Mouse (Mus musculus): ENCODE results near the gene Tmcc3. TPM values are rescaled to one million over a fixed set of nuclear protein-coding genes. Genes with fewer than 3 reads are reported as not detected.

Tmcc3 gene
- 100 to 1,000 TPM in 22 of 26 experiments, 10 to 100 TPM in 4; 66.3 to 636 (median 228) TPM for total RNA-seq (2018; cell fraction: chromatin; rRNA removed)
- 100 to 1,000 TPM in 13 of 26 experiments, 10 to 100 TPM in 13; 32.2 to 140 (median 70.8) TPM for total RNA-seq (2018; cell fraction: cytosol; rRNA removed)
- total RNA-seq (2018; cell fraction: nucleus; rRNA removed) = 100 to 1,000 TPM in 21 of 26 experiments, 10 to 100 TPM in 5; 35.3 to 273 (median 157) TPM
- polyA plus RNA-seq (2018) = 21.8 to 42.9 TPM (median 36.7 TPM) in 3 replicates

DNA sequence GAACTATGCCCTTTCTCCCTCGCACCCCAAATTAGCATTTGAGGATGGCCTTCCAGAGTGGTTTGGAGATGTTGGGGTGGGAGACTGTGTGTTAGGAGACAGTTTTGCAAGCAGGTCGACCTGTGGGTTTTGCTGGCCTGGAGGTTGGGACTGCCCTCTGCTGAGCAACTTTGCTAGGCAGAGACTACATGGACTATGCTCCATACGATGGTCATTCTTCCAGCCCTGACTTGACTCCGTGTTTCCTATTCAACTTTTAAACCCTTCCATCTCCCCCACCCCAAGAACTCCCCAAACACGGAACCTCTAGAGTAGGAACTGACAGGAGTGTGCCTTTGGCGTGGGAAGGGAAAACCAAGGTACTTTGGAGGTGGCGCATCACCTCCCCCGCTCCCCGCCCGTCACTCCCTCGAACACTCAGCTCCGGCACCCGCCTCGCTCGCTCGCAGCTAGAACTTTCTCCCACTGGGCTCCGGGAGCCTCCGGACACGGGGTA lies at the start of gene Tmcc3:
TSS of gene Tmcc3 (plus strand) at position 439 of the 496 bp plus-strand sequence.
- H3K79me2 ChIP-seq (ENCODE audit: inconsistent target) = no peaks in the 10 kb centered on the region
- WGBS (ENCODE audit: missing documents) = 8% methylated on average over 19 of the region's 19 CpGs
- H3K36me3 ChIP-seq (ENCODE audit: inconsistent target) = no peaks in the 10 kb centered on the region
- no peak within 1 kb of the TSS for H3K27ac ChIP-seq
- H3K4me3 ChIP-seq (ENCODE audit: inconsistent target) = no peak within 1 kb of the TSS

DNA sequence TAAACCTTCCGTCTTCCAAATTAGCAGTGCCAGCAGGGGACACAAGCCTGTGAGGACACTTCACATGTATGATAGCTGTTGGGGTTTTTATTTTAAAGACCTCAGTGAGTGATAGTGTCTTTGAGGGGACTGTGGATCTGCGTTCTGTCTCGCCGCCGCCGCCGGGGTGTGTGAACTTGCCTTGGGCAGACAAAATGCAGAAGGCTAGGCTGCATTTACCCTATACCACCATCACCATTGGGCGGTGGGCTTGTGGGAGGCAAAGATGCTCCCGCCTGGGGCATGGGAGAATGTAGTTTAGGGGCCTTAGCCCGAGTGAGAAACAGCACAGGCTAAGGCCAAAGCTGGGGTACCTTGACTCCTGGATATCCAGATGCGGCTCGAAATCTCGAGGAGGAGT lies 49.1 kb upstream of the Tmcc3 start:
- H3K27ac ChIP-seq = no peak overlapping the region
- no peak overlapping the region for H3K4me3 ChIP-seq (ENCODE audit: inconsistent target)
- no peaks in the 10 kb centered on the region for H3K36me3 ChIP-seq (ENCODE audit: inconsistent target)
- no peaks in the 10 kb centered on the region for H3K79me2 ChIP-seq (ENCODE audit: inconsistent target)
- 95% methylated on average over 13 of the region's 13 CpGs for WGBS (ENCODE audit: missing documents)

DNA sequence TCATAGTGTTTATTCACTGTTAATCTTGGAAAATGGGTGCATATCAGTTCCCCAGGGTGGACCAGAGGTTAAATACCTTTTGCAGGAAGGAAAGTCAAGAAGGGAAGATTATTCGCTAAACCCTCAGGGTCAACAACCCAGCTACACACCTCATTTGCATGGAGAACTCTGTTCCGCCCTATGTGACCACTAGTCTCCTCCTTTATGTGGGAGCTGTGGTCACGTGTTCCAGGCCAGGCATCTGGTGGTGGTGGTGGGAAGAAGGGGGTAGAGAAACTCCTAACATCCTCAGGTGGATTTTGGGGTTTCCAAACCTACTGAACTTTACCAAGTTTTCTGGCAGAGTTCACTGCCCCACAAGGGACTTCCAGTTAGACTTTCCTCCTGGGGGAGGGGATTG lies 48.5 kb upstream of the Tmcc3 start:
- Histone ChIP-seq H3K36me3 (ENCODE audit: inconsistent target) (no peaks in the 10 kb centered on the region), H3K79me2 (ENCODE audit: inconsistent target) (no peaks in the 10 kb centered on the region), H3K4me3 (ENCODE audit: inconsistent target) (no peak overlapping the region), H3K27ac (no peak overlapping the region)
- 45% methylated on average over 3 of the region's 3 CpGs for WGBS (ENCODE audit: missing documents)

DNA sequence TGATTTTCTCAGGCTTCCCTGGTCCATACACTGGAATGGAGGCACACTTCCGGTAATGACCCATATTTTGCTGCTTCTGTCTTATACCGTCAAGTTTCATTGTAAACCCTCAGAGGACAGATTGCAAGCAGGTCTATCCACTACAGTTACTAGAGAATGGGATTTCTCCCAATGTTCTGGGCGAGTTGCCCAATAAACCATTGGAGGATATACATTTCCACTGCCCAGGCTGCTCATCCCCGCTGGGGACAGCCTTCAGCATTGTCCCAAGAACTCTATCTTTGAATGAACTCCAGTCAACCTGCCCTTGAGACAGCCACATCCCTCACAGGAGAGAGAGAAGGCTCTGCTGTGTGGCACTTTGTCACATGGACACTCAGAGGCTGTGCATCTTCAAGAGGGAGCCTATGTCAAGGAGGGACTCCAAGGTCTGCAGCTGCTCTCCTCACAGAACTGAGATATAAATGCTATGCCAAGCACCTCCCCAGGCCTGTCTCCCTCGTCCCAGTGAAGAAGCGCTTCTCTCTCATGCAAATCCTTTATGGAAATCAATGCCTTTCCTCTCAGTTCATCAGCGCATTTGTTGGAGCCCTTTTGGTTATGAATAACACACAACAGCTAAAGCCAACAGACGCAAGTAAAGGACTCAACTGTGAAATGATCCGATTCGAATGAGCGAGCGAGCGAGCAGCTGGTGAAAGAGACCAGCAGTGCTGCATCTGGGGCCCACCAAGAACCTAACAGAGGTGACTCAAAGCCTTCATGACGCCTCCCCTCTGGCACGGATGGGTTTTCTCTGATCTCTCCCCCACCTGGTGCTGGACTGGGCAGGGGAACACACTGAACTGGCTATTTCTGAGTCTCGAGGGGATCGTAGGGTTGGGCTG lies 45.9 kb upstream of the Tmcc3 start:
- no peaks in the 10 kb centered on the region for H3K79me2 ChIP-seq (ENCODE audit: inconsistent target)
- H3K36me3 ChIP-seq (ENCODE audit: inconsistent target) = no peaks in the 10 kb centered on the region
- WGBS (ENCODE audit: missing documents) = 87% methylated on average over 16 of the region's 17 CpGs

DNA sequence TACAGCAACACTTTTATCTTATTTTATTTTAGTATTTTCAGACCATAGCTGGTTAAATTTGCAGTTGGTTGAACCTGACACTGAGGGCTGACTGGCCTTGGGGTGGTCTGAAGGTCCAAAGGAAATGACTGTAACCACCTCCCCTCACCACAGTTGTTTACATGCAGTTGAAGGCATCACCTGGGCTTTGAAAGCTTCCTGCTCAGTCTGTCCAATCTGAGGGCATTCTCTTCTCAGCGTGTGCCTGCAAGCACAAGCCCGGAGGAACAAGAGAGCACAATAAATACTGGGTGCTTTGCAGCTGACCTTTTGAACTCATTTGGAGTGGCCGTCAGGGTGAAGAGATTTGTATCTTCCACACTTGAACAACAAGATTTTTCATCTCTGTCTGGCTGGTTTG lies 36.4 kb upstream of the Tmcc3 start:
- Histone ChIP-seq H3K27ac (no peak overlapping the region), H3K4me3 (ENCODE audit: inconsistent target) (no peak overlapping the region)
- WGBS (ENCODE audit: missing documents) = 39% methylated on average over 3 of the region's 3 CpGs

More for the DNA sequence above, 45.9 kb upstream of the Tmcc3 start:
- Histone ChIP-seq H3K4me3 (ENCODE audit: inconsistent target) (no peak overlapping the region), H3K27ac (no peak overlapping the region)

DNA sequence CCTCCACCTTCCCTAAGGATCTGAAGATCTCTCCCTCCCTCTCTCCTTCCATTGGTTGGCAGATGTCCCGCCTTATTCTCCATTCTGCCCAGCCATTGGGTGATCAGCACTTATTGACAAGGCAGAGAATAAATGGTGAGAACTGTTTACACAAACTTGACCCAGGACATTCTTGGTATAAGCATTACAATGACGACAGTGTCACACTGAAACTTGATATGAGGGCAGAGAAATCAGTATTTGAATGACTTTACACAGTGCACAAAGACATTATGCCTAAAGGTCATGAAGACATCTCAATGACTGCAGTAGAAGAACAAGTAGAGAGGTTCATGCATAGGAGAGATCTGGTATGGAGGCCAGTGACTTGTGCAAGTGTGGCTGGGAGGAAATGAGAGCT lies 35.2 kb upstream of the Tmcc3 start:
- H3K79me2 ChIP-seq (ENCODE audit: inconsistent target) = no peaks in the 10 kb centered on the region
- H3K36me3 ChIP-seq (ENCODE audit: inconsistent target) = no peaks in the 10 kb centered on the region
- no peak overlapping the region for H3K27ac ChIP-seq
- 70% methylated on average over 2 of the region's 2 CpGs for WGBS (ENCODE audit: missing documents)
- H3K4me3 ChIP-seq (ENCODE audit: inconsistent target) = no peak overlapping the region

More for the DNA sequence above, 36.4 kb upstream of the Tmcc3 start:
- H3K36me3 ChIP-seq (ENCODE audit: inconsistent target) = no peaks in the 10 kb centered on the region
- no peaks in the 10 kb centered on the region for H3K79me2 ChIP-seq (ENCODE audit: inconsistent target)

DNA sequence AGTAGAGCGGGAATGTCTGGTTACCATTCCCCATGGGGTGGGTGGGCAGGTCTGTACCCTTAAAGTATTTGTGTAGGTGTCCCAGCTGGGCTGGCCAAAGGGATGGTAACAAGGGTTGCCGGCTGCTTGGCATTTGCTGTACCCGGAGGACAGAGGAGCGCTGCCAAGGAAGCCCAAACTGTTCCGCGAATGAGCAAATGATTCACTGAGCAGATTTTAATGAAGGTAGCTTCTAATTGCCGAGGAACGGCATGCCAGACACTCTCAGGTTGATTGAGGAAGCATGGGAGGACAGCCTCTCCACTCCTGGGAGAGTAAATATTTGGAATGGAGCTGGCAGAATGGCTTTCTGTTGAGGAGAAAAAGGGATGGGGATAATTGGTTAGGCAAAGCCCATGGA lies 29.6 kb upstream of the Tmcc3 start:
- Histone ChIP-seq H3K4me3 (ENCODE audit: inconsistent target) (no peak overlapping the region), H3K79me2 (ENCODE audit: inconsistent target) (no peaks in the 10 kb centered on the region), H3K27ac (no peak overlapping the region), H3K36me3 (ENCODE audit: inconsistent target) (no peaks in the 10 kb centered on the region)
- 89% methylated on average over 8 of the region's 8 CpGs for WGBS (ENCODE audit: missing documents)

DNA sequence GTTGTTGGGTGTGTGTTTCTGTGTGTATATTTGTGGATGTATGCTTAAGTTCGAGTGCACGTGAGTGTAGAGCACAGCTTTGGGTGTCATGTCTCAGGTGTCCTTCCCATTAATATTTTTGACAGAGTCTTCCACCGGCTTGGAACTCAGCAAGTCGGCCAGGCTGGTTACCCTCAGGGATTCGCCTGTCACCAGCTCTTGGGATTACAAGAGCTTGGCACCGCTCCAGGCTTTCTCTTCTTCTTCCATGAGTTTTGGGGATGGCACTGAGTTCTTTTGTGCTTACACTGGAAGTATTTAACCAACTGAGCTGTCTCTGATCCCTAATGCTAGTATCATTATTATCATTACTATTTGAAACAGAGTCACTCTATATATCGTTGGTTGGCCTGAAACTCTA lies 29.0 kb upstream of the Tmcc3 start:
- WGBS (ENCODE audit: missing documents) = 91% methylated on average over 6 of the region's 7 CpGs
- Histone ChIP-seq H3K79me2 (ENCODE audit: inconsistent target) (no peaks in the 10 kb centered on the region), H3K27ac (no peak overlapping the region)

DNA sequence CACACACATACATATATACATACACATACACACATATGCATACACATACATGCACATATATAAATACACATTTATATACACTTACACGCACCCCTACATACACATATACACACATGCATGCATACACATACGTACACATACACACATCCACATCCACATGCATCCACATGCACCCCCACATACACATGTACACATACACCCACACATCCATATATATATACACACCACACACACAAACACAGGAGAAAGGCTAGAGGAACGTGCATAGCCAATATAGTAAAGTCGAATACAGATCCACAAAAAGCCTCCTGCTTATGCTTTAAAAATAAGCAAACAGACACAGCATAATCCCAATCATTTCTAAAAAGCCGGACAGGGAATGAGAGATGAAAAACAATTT lies 17.3 kb upstream of the Tmcc3 start:
- Histone ChIP-seq H3K79me2 (ENCODE audit: inconsistent target) (no peaks in the 10 kb centered on the region), H3K27ac (no peak overlapping the region), H3K4me3 (ENCODE audit: inconsistent target) (no peak overlapping the region), H3K36me3 (ENCODE audit: inconsistent target) (no peaks in the 10 kb centered on the region)
- WGBS (ENCODE audit: missing documents) = 97% methylated on average over 5 of the region's 5 CpGs

More for the DNA sequence above, 29.0 kb upstream of the Tmcc3 start:
- H3K36me3 ChIP-seq (ENCODE audit: inconsistent target) = no peaks in the 10 kb centered on the region
- H3K4me3 ChIP-seq (ENCODE audit: inconsistent target) = no peak overlapping the region

DNA sequence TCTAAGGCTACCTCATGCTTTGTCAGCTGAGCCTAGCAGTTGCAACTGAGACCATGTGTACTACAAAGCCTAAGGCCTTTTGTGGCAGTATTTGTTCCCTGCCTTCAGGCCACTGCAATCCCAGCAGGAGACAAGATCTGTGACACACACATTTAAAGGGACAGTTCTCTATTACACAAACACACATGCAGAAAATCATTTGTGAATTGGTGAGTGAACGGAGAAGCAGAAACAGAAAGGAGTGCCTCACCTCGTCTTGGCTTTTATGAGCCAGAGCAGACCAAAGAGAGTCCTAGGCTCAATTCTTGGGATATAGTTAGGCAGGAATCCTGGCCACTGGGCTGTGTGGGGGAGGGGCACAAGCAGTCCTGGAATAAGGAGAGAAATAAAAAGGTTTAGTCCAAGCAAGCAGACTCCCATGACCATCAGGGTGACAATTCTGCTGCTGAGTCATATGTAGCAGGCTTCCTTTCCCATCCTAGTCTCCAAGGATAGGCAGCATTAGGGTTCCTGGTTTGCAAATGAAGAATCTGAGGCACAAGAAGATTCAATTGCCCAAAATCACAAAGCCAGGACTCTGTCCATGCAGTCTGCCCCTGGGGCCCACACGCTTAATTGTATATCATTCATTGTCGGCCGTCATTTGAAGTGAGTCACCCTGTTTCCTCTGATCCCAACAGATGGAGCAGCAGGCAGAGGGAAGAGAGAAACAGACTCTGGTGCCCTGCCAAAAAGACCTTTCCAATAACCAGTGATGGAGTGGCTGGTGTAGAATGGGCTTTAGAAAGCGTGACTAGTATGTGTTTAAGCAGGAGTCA lies 16.6 kb upstream of the Tmcc3 start:
- Histone ChIP-seq H3K79me2 (ENCODE audit: inconsistent target) (no peaks in the 10 kb centered on the region), H3K27ac (no peak overlapping the region)

DNA sequence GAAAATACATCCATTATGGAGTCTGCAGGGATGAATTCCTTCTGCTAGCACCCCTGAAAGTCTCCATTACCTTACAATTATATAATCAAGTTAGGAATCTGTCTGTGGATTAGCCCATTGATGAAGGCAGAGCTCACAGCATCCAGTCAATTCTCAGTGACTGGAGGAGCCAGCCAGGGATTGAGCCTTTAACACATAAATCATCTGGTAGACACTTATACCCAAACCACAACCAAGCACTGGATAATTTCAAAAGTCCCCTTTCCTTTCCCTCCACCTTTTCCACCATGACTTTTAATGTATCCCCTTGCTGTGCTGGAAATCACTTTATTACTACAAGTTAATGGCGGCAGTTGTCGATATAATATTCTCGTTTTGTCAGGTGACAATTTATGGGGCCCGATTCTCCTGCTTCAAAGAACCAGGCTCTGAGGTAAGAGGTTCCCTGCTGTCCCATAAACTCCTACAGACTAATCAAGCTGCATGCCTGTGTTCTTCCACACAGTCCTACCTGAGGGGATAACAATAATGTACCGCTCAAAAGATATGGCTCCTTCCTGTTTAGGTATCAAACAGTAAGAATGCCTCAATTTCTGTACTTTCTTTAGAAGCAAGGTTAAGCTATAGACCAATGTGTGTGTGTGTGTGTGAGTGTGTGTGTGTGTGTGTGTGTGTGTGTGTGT lies 15.7 kb upstream of the Tmcc3 start:
- 98% methylated on average over 5 of the region's 5 CpGs for WGBS (ENCODE audit: missing documents)
- H3K27ac ChIP-seq = no peak overlapping the region
- no peaks in the 10 kb centered on the region for H3K79me2 ChIP-seq (ENCODE audit: inconsistent target)
- no peaks in the 10 kb centered on the region for H3K36me3 ChIP-seq (ENCODE audit: inconsistent target)
- no peak overlapping the region for H3K4me3 ChIP-seq (ENCODE audit: inconsistent target)

More for the DNA sequence above, 16.6 kb upstream of the Tmcc3 start:
- Histone ChIP-seq H3K36me3 (ENCODE audit: inconsistent target) (no peaks in the 10 kb centered on the region), H3K4me3 (ENCODE audit: inconsistent target) (no peak overlapping the region)
- 83% methylated on average over 6 of the region's 6 CpGs for WGBS (ENCODE audit: missing documents)

DNA sequence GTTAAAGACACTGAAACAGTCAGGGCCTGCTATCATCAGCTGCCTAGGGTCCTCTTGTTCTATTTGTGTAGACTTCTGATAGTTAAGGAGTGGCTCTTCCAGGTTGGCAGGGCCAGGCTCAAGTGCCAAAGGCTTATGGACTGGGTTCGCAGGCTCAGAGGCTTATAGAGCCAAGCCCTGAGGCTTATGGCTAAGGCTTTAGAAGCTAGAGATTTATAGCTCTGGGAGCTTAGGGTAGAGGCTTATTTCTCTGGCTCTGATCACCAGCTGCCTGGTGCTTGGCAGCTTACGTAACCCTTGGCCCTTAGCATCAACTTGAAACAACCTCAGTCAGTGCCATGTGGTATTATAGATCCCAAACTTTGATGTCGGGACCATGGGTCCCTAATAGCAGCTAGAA lies 13.3 kb upstream of the Tmcc3 start, which contains the start of gene Gm4792:
TSS of gene Gm4792 (minus strand) at position 233 of the 400 bp plus-strand sequence.
- Histone ChIP-seq H3K27ac (no peak within 1 kb of the TSS), H3K79me2 (ENCODE audit: inconsistent target) (no peaks in the 10 kb centered on the region), H3K36me3 (ENCODE audit: inconsistent target) (no peaks in the 10 kb centered on the region), H3K4me3 (ENCODE audit: inconsistent target) (no peak within 1 kb of the TSS)
- WGBS (ENCODE audit: missing documents) = 91% methylated on average over 2 of the region's 3 CpGs

DNA sequence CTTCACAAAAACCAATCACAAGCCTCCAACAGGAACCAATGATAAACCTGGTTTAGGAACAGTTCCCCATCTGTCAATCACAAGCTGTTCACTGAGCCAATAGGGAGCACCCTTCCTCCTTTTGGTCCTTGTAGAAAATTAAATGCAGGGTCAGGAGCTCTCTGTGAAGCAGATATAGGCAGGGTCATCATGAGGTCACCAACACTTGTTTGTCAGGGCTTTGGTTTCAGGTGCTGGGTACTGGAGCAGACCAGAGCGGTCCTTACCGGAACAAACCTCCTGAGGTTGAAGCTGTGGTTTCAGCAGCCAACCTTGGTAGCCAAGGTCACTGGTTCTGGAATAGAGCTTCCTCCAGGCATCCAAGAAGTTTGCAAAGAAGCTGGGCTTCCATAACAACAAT lies 12.4 kb upstream of the Tmcc3 start:
- Histone ChIP-seq H3K4me3 (ENCODE audit: inconsistent target) (no peak overlapping the region), H3K79me2 (ENCODE audit: inconsistent target) (no peaks in the 10 kb centered on the region), H3K36me3 (ENCODE audit: inconsistent target) (no peaks in the 10 kb centered on the region), H3K27ac (no peak overlapping the region)
- WGBS (ENCODE audit: missing documents) = 83% methylated on average over 2 of the region's 2 CpGs

DNA sequence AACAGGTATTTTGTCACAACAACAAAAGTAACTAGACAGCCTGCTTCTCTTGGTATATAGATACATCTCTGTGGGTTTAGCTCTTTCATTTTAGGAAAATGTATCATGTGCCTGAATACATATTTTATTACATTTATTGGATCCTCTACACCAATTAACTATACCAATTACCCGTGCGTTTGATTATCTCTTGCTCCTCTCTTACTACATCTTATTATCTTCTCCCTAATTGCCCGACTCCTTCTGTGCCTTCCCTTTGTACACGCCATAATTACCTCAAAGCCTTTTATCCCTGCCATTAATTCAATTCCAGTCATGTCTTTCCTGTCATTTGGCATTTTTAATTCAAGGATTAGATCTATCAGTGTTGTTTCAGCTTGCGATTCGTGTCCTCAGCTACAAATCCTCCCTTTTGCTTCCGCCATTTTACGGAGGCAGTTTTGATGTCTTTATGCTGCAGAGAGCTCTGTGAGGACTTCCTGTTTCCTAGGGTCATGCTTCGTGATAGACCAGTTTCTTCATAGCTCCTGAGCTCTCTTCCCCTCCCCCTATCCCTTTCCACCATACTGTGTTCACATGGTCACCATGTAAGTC lies 7.6 kb upstream of the Tmcc3 start:
- no peaks in the 10 kb centered on the region for H3K36me3 ChIP-seq (ENCODE audit: inconsistent target)
- H3K79me2 ChIP-seq (ENCODE audit: inconsistent target) = no peaks in the 10 kb centered on the region
- 82% methylated on average over 9 of the region's 9 CpGs for WGBS (ENCODE audit: missing documents)
- H3K4me3 ChIP-seq (ENCODE audit: inconsistent target) = no peak overlapping the region
- H3K27ac ChIP-seq = no peak overlapping the region
